Mouse (Mus musculus) intestine, embryonic 16.5 days (tissue): ENCODE data around the gene Eya2. TPM values are rescaled to one million over a fixed set of nuclear protein-coding genes. Genes with fewer than 3 reads are reported as not detected.
"Not testable (repeated sequence)": the region's sequence is repeated elsewhere in the genome, so short reads cannot be mapped to it uniquely, and the experiment has no call there.

Source experiments
- ATAC-seq: fragments of 200-750 bp; cut with Nextera tagmentation; 2 replicates; pipeline ENCODE4 v1.8.0; 2017; ENCODE audit warnings: moderate TSS enrichment, moderate library complexity
- H3K27ac ChIP-seq: fragments of 300-500 bp; sonication (generic); 2 replicates; pipeline ENCODE4 v1.5.1; 2014; ENCODE audit warnings: mild to moderate bottlenecking, low read length
- H3K27me3 ChIP-seq: fragments of 300-500 bp; sonication (generic); replicated peaks from 2 replicates; pipeline ENCODE4 v1.6.1; 2014; ENCODE audit warnings: low read length, control low read depth, mixed read lengths; ENCODE audit not compliant: control insufficient read depth, insufficient read depth
- H3K36me3 ChIP-seq: fragments of 300-500 bp; sonication (generic); 2 replicates; pipeline ENCODE4 v1.6.1; 2014; ENCODE audit warnings: low read length, control low read depth; ENCODE audit not compliant: control insufficient read depth, insufficient read depth
- H3K4me1 ChIP-seq: fragments of 300-500 bp; sonication (generic); 2 replicates; pipeline ENCODE4 v1.6.1; 2014; ENCODE audit warnings: low read length, control low read depth, mixed read lengths; ENCODE audit not compliant: control insufficient read depth, insufficient read depth
- H3K4me2 ChIP-seq: fragments of 300-500 bp; sonication (generic); 2 replicates; pipeline ENCODE4 v1.6.1; 2014; ENCODE audit warnings: low read depth, low read length, control low read depth
- H3K4me3 ChIP-seq: fragments of 300-500 bp; sonication (generic); 2 replicates; pipeline ENCODE4 v1.5.1; 2014; ENCODE audit warnings: mild to moderate bottlenecking, low read length
- H3K9ac ChIP-seq: fragments of 300-500 bp; sonication (generic); 2 replicates; pipeline ENCODE4 v1.6.1; 2014; ENCODE audit warnings: low read depth, low read length
- H3K9me3 ChIP-seq: fragments of 300-500 bp; sonication (generic); 2 replicates; pipeline ENCODE4 v1.6.1; 2016; ENCODE audit warnings: low read length, control low read depth; ENCODE audit not compliant: control insufficient read depth
- WGBS: fragments of 180-500 bp; shearing (Covaris S2); extraction: QIAGEN DNeasy Blood & Tissue Kit; methylation state at CpG from one replicate; pipeline ENCODE4 v1.1.7; 2014; 5-methylcytosine and 5-hydroxymethylcytosine counted together
- polyA plus RNA-seq: library from polyadenylated mRNA; unstranded; fragments of >200 nt; fragmentation: Nextera tagmentation; extraction: Ambion mirVana; gene quantifications from 2 replicates; pipeline ENCODE4 v1.2.1, GENCODE M21; 2015

Gene Eya2
- polyA plus RNA-seq: 0.33 and 1.2 TPM in 2 replicates

GRCm38 (mm10) chr2:165594907-165595675 is at the start of gene Eya2:
Gene Eya2, plus strand, starts transcription at chr2:165595032.
- peak within 1 kb of the TSS; percentile 48 for H3K4me3 ChIP-seq
- no peak for ATAC-seq
- H3K27ac ChIP-seq: no peak within 1 kb of the TSS
- peaks cover 6% of the 10 kb centered on the region; the same call in 1 of the 2 replicates for H3K4me1 ChIP-seq
- no peaks in the 10 kb centered on the region for H3K36me3 ChIP-seq
- H3K9me3 ChIP-seq: 0 out of 2 replicates have a peak, but pooled peaks cover 4% of the 10 kb centered on the region
- peak within 1 kb of the TSS; percentile 77 for H3K4me2 ChIP-seq
- under 1% methylated on average over 80 of the region's 83 CpGs for WGBS
- H3K9ac ChIP-seq: no peak within 1 kb of the TSS
- H3K27me3 ChIP-seq: peaks cover 35% of the 10 kb centered on the region

- no peak overlapping the region for H3K4me2 ChIP-seq
- no peaks in the 10 kb centered on the region for H3K36me3 ChIP-seq
- H3K9ac ChIP-seq: no peak overlapping the region
- H3K4me1 ChIP-seq: no peaks in the 10 kb centered on the region
- H3K27ac ChIP-seq: no peak overlapping the region
- H3K4me3 ChIP-seq: no peak overlapping the region
- 91% methylated on average over 2 of the region's 2 CpGs for WGBS
- no peak for ATAC-seq
- H3K27me3 ChIP-seq: no peaks in the 10 kb centered on the region
- H3K9me3 ChIP-seq: no peaks in the 10 kb centered on the region
Observed at GRCm38 (mm10) chr2:165545687-165546086, 49.1 kb upstream of the Eya2 start.

GRCm38 (mm10) chr2:165546341-165546740 is 48.5 kb upstream of the Eya2 start:
- Histone ChIP-seq H3K27ac (no peak overlapping the region), H3K4me2 (no peak overlapping the region), H3K4me3 (no peak overlapping the region), H3K9me3 (no peaks in the 10 kb centered on the region), H3K27me3 (no peaks in the 10 kb centered on the region), H3K9ac (no peak overlapping the region), H3K4me1 (no peaks in the 10 kb centered on the region), H3K36me3 (no peaks in the 10 kb centered on the region)
- no peak for ATAC-seq
- 60% methylated on average over 8 of the region's 8 CpGs for WGBS

- H3K27me3 ChIP-seq: no peaks in the 10 kb centered on the region
- no peaks in the 10 kb centered on the region for H3K4me1 ChIP-seq
- no peak overlapping the region for H3K9ac ChIP-seq
- 47% methylated on average over 9 of the region's 9 CpGs for WGBS
- no peak overlapping the region for H3K27ac ChIP-seq
- H3K4me2 ChIP-seq: no peak overlapping the region
- no peaks in the 10 kb centered on the region for H3K36me3 ChIP-seq
- no peak for ATAC-seq
- H3K9me3 ChIP-seq: no peaks in the 10 kb centered on the region
- H3K4me3 ChIP-seq: no peak overlapping the region
Observed at GRCm38 (mm10) chr2:165547410-165547809, 47.4 kb upstream of the Eya2 start.

GRCm38 (mm10) chr2:165548627-165549026 is 46.2 kb upstream of the Eya2 start:
- Histone ChIP-seq H3K4me3 (no peak overlapping the region), H3K4me1 (no peaks in the 10 kb centered on the region), H3K27me3 (no peaks in the 10 kb centered on the region), H3K9ac (no peak overlapping the region), H3K27ac (no peak overlapping the region), H3K9me3 (no peaks in the 10 kb centered on the region), H3K4me2 (no peak overlapping the region), H3K36me3 (no peaks in the 10 kb centered on the region)
- no peak for ATAC-seq
- WGBS: 63% methylated on average over 6 of the region's 6 CpGs

- H3K9me3 ChIP-seq, H3K4me1 ChIP-seq, H3K27me3 ChIP-seq, H3K27ac ChIP-seq, H3K9ac ChIP-seq, H3K4me2 ChIP-seq, ATAC-seq, H3K36me3 ChIP-seq, H3K4me3 ChIP-seq: not testable (repeated sequence)
- WGBS: 75% methylated on average over 7 of the region's 7 CpGs
Observed at GRCm38 (mm10) chr2:165550410-165550809, 44.4 kb upstream of the Eya2 start.

GRCm38 (mm10) chr2:165554066-165554465 is 40.8 kb upstream of the Eya2 start:
- no peak overlapping the region for H3K9ac ChIP-seq
- H3K27ac ChIP-seq: no peak overlapping the region
- H3K36me3 ChIP-seq: no peaks in the 10 kb centered on the region
- no peaks in the 10 kb centered on the region for H3K4me1 ChIP-seq
- no peak overlapping the region for H3K4me3 ChIP-seq
- no peak overlapping the region for H3K4me2 ChIP-seq
- no peak for ATAC-seq
- WGBS: 68% methylated on average over 9 of the region's 9 CpGs
- no peaks in the 10 kb centered on the region for H3K27me3 ChIP-seq
- no peaks in the 10 kb centered on the region for H3K9me3 ChIP-seq

- no peak overlapping the region for H3K27ac ChIP-seq
- no peak overlapping the region for H3K9ac ChIP-seq
- no peaks in the 10 kb centered on the region for H3K4me1 ChIP-seq
- no peaks in the 10 kb centered on the region for H3K36me3 ChIP-seq
- no peak overlapping the region for H3K4me3 ChIP-seq
- 81% methylated on average over 7 of the region's 7 CpGs for whole genome bisulfite sequencing
- H3K9me3 ChIP-seq: no peaks in the 10 kb centered on the region
- H3K27me3 ChIP-seq: no peaks in the 10 kb centered on the region
- no peak overlapping the region for H3K4me2 ChIP-seq
- no peak for ATAC-seq
Observed at GRCm38 (mm10) chr2:165557278-165557677, 37.6 kb upstream of the Eya2 start.

GRCm38 (mm10) chr2:165558916-165559315 is 35.9 kb upstream of the Eya2 start:
- H3K27ac ChIP-seq: no peak overlapping the region
- H3K4me1 ChIP-seq: peaks cover 5% of the 10 kb centered on the region; the same call in 1 of the 2 replicates
- no peak for ATAC-seq
- no peak overlapping the region for H3K4me3 ChIP-seq
- peaks cover 11% of the 10 kb centered on the region for H3K27me3 ChIP-seq
- no peaks in the 10 kb centered on the region for H3K9me3 ChIP-seq
- 44% methylated on average over 11 of the region's 11 CpGs for WGBS
- no peak overlapping the region for H3K9ac ChIP-seq
- no peaks in the 10 kb centered on the region for H3K36me3 ChIP-seq
- 0 out of 2 replicates have a peak overlapping the region, but pooled peaks have one; percentile 3 for H3K4me2 ChIP-seq
